Comparison of ENCODE assay signal across 8 mouse cellular contexts in genomic region chr11:106762800-106763185, GRCm38 (mm10). TPM values are rescaled to one million over a fixed set of nuclear protein-coding genes. Genes with fewer than 3 reads are reported as not detected.
DNase-seq lines count a peak whose midpoint lies in the region; ATAC-seq lines count a peak whose summit lies in the region.

No protein-coding gene starts in this region.

- intact Hi-C loops in heart, postnatal 14 days (cut with DNase I) = no loop called here
- intact Hi-C loops in left cerebral cortex, postnatal 36 days (cut with DNase I) = no loop called here

- no peak overlapping the region for H3K9ac ChIP-seq in liver, embryonic 11.5 days (ENCODE audit: low read depth, low read length)
- no peak overlapping the region for H3K9ac ChIP-seq in liver, embryonic 12.5 days

- no peak for DNase-seq in heart, embryonic 10.5 days (ENCODE audit: low spot score)
- DNase-seq in heart, postnatal 14 days = no peak
- DNase-seq in liver, embryonic 11.5 days (ENCODE audit: low spot score) = no peak
- no peak for DNase-seq in liver
- DNase-seq in left cerebral cortex, postnatal 36 days (ENCODE audit: low spot score in 2 of 2) = no peak
- no peak for DNase-seq in thymus, postnatal 25 days

- H3K9me3 ChIP-seq in heart, embryonic 10.5 days = no peaks in the 10 kb centered on the region
- no peaks in the 10 kb centered on the region for H3K9me3 ChIP-seq in liver, embryonic 11.5 days (ENCODE audit: control insufficient read depth, low read length)
- H3K9me3 ChIP-seq in liver, embryonic 12.5 days (replicated peaks) = peaks cover 4% of the 10 kb centered on the region; the same call in 1 of the 2 replicates

- peak overlapping the region; percentile 89 for H3K27ac ChIP-seq in heart, embryonic 10.5 days
- peak overlapping the region; percentile 35 for H3K27ac ChIP-seq in liver, embryonic 11.5 days (ENCODE audit: low read depth, low read length)
- peak overlapping the region; percentile 41; the same call in 1 of the 2 replicates for H3K27ac ChIP-seq in brown adipose tissue, adult 24 weeks (replicated peaks; ENCODE audit: low read depth, low read length)
- peak overlapping the region; percentile 64 for H3K27ac ChIP-seq in liver, embryonic 12.5 days

- H3K4me2 ChIP-seq in liver, embryonic 11.5 days = peak overlapping the region; percentile 12; the same call in 1 of the 2 replicates
- H3K4me2 ChIP-seq in liver, embryonic 12.5 days = no peak overlapping the region

- H3K36me3 ChIP-seq in heart, embryonic 10.5 days = peaks cover 29% of the 10 kb centered on the region
- H3K36me3 ChIP-seq in liver, embryonic 11.5 days (ENCODE audit: control insufficient read depth, insufficient read depth, low read length) = peaks cover 4% of the 10 kb centered on the region
- H3K36me3 ChIP-seq in liver, embryonic 12.5 days = peaks cover 31% of the 10 kb centered on the region

- H3K4me1 ChIP-seq in heart, embryonic 10.5 days = peaks cover 40% of the 10 kb centered on the region
- peaks cover 17% of the 10 kb centered on the region for H3K4me1 ChIP-seq in liver, embryonic 11.5 days (replicated peaks; ENCODE audit: control insufficient read depth, insufficient read depth, low read length)
- H3K4me1 ChIP-seq in brown adipose tissue, adult 24 weeks (ENCODE audit: control insufficient read depth, insufficient read depth, insufficient read length, low read length) = no peaks in the 10 kb centered on the region; the same call in 1 of the 2 replicates
- peaks cover 35% of the 10 kb centered on the region for H3K4me1 ChIP-seq in liver, embryonic 12.5 days

- ATAC-seq in liver, embryonic 11.5 days (replicated peaks; ENCODE audit: low FRiP score) = no peak
- 0 out of 2 replicates have a peak, but pooled peaks have one; percentile 9 for ATAC-seq in liver, embryonic 12.5 days

- H3K27me3 ChIP-seq in heart, embryonic 10.5 days (ENCODE audit: insufficient read depth, poor library complexity, severe bottlenecking) = no peaks in the 10 kb centered on the region
- no peaks in the 10 kb centered on the region for H3K27me3 ChIP-seq in liver, embryonic 11.5 days (replicated peaks; ENCODE audit: control insufficient read depth, insufficient read depth, low read length)
- no peaks in the 10 kb centered on the region for H3K27me3 ChIP-seq in liver, embryonic 12.5 days (replicated peaks)

- 52% methylated on average over 9 of the region's 9 CpGs for WGBS in heart, embryonic 10.5 days
- 53% methylated on average over 9 of the region's 9 CpGs for WGBS in liver, embryonic 11.5 days
- WGBS in liver, embryonic 12.5 days (ENCODE audit: insufficient replicate concordance) = 44% methylated on average over 9 of the region's 9 CpGs

- H3K4me3 ChIP-seq in heart, embryonic 10.5 days = peak overlapping the region; percentile 1; the same call in 1 of the 2 replicates
- no peak overlapping the region for H3K4me3 ChIP-seq in liver, embryonic 11.5 days (ENCODE audit: low read depth, low read length)
- H3K4me3 ChIP-seq in brown adipose tissue, adult 24 weeks (ENCODE audit: insufficient read depth, low read depth, low read length) = no peak overlapping the region
- no peak overlapping the region for H3K4me3 ChIP-seq in liver, embryonic 12.5 days

RNA-seq across cellular contexts. Expression of gene Milr1, which starts 11.8 kb away (rescaled TPM):
- polyA plus RNA-seq in heart, embryonic 10.5 days (2016; fragmentation: Nextera tagmentation; extraction: Ambion mirVana) = 0.46 and 1.2 TPM in 2 replicates
- total RNA-seq in heart, postnatal 14 days (2021) = 1 to 10 TPM; 1.3 to 1.4 TPM
- 2.3 and 2.4 TPM in 2 replicates for polyA plus RNA-seq in liver, embryonic 11.5 days (2014; fragmentation: Nextera tagmentation; extraction: Ambion mirVana)
- 0.95 TPM in 1 of 2 replicates, not detected in the other for polyA plus RNA-seq in brown adipose tissue, adult 24 weeks (2012; ENCODE audit: insufficient read depth, insufficient read length, missing spikeins)
- 2.2 and 2.7 TPM in 2 replicates for polyA plus RNA-seq in liver, embryonic 12.5 days (2016; fragmentation: Nextera tagmentation; extraction: Ambion mirVana)
- under 1 TPM in 1 of 2 experiments, not detected in 1; 0.25 TPM for total RNA-seq in left cerebral cortex, postnatal 36 days (2021)

RNA-seq across cellular contexts. Expression of gene Pecam1, which starts 12.4 kb away (rescaled TPM):
- 40.6 and 56.0 TPM in 2 replicates for polyA plus RNA-seq in heart, embryonic 10.5 days (2016; fragmentation: Nextera tagmentation; extraction: Ambion mirVana)
- 100 to 1,000 TPM; 173 to 180 TPM for total RNA-seq in heart, postnatal 14 days (2021)
- polyA plus RNA-seq in liver, embryonic 11.5 days (2014; fragmentation: Nextera tagmentation; extraction: Ambion mirVana) = 17.8 and 18.0 TPM in 2 replicates
- 31.7 and 54.7 TPM in 2 replicates for polyA plus RNA-seq in brown adipose tissue, adult 24 weeks (2012; ENCODE audit: insufficient read depth, insufficient read length, missing spikeins)
- 10.7 and 12.3 TPM in 2 replicates for polyA plus RNA-seq in liver, embryonic 12.5 days (2016; fragmentation: Nextera tagmentation; extraction: Ambion mirVana)
- 10 to 100 TPM; 16.9 to 18.8 TPM for total RNA-seq in left cerebral cortex, postnatal 36 days (2021)

RNA-seq across cellular contexts. Expression of gene Polg2, which starts 16.5 kb away (rescaled TPM):
- 9.4 and 9.9 TPM in 2 replicates for polyA plus RNA-seq in heart, embryonic 10.5 days (2016; fragmentation: Nextera tagmentation; extraction: Ambion mirVana)
- 1 to 10 TPM; 3.8 to 4.1 TPM for total RNA-seq in heart, postnatal 14 days (2021)
- 9.3 and 10.9 TPM in 2 replicates for polyA plus RNA-seq in liver, embryonic 11.5 days (2014; fragmentation: Nextera tagmentation; extraction: Ambion mirVana)
- 4.6 and 5.1 TPM in 2 replicates for polyA plus RNA-seq in brown adipose tissue, adult 24 weeks (2012; ENCODE audit: insufficient read depth, insufficient read length, missing spikeins)
- 7.0 and 7.3 TPM in 2 replicates for polyA plus RNA-seq in liver, embryonic 12.5 days (2016; fragmentation: Nextera tagmentation; extraction: Ambion mirVana)
- 1 to 10 TPM; 3.0 to 3.2 TPM for total RNA-seq in left cerebral cortex, postnatal 36 days (2021)

RNA-seq across cellular contexts. Expression of gene Ddx5, which starts 26.2 kb away (rescaled TPM):
- 203 and 259 TPM in 2 replicates for polyA plus RNA-seq in heart, embryonic 10.5 days (2016; fragmentation: Nextera tagmentation; extraction: Ambion mirVana)
- total RNA-seq in heart, postnatal 14 days (2021) = 100 to 1,000 TPM; 425 to 428 TPM
- polyA plus RNA-seq in liver, embryonic 11.5 days (2014; fragmentation: Nextera tagmentation; extraction: Ambion mirVana) = 288 and 310 TPM in 2 replicates
- 337 and 404 TPM in 2 replicates for polyA plus RNA-seq in brown adipose tissue, adult 24 weeks (2012; ENCODE audit: insufficient read depth, insufficient read length, missing spikeins)
- polyA plus RNA-seq in liver, embryonic 12.5 days (2016; fragmentation: Nextera tagmentation; extraction: Ambion mirVana) = 174 and 177 TPM in 2 replicates
- total RNA-seq in left cerebral cortex, postnatal 36 days (2021) = 100 to 1,000 TPM; 574 to 675 TPM

RNA-seq across cellular contexts. Expression of gene Cep95, which starts 26.3 kb away (rescaled TPM):
- polyA plus RNA-seq in heart, embryonic 10.5 days (2016; fragmentation: Nextera tagmentation; extraction: Ambion mirVana) = 15.8 and 18.3 TPM in 2 replicates
- total RNA-seq in heart, postnatal 14 days (2021) = 1 to 10 TPM; 8.2 to 8.3 TPM
- 18.6 and 21.1 TPM in 2 replicates for polyA plus RNA-seq in liver, embryonic 11.5 days (2014; fragmentation: Nextera tagmentation; extraction: Ambion mirVana)
- polyA plus RNA-seq in brown adipose tissue, adult 24 weeks (2012; ENCODE audit: insufficient read depth, insufficient read length, missing spikeins) = 3.4 and 13.9 TPM in 2 replicates
- polyA plus RNA-seq in liver, embryonic 12.5 days (2016; fragmentation: Nextera tagmentation; extraction: Ambion mirVana) = 12.6 and 12.7 TPM in 2 replicates
- total RNA-seq in left cerebral cortex, postnatal 36 days (2021) = 10 to 100 TPM in 1 of 2 experiments, 1 to 10 TPM in 1; 8.2 to 15.8 TPM

Comparison
In these comparisons a context has a peak if more than half of its experiments do, and no peak if none do; other contexts are left out.
1. H3K27ac ChIP-seq: peak in every context shown above with its lines; median percentile 89 in heart, embryonic 10.5 days; 64 in liver, embryonic 12.5 days; 41 in brown adipose tissue, adult 24 weeks; 35 in liver, embryonic 11.5 days.